Mouse (Mus musculus) G1E (cell line): ENCODE measurements at regions not wholly inside any gene's neighbourhood (a gene's known extent, or its start where the extent isn't known, plus 50 kb on each side); places are given as distances from the start of the nearest gene placed in this dataset.

ENCODE experiments used
- ATAC-seq: 2 replicates; pipeline ENCODE4 v1.8.0; 2016; ENCODE audit warnings: mild to moderate bottlenecking; ENCODE audit not compliant: insufficient number of reproducible peaks, poor library complexity, low FRiP score, severe bottlenecking; ENCODE audit errors: extremely low read depth
- DNase-seq: peaks from one replicate; pipeline ENCODE4 v3.0.0; 2012; ENCODE audit warnings: low spot score
- H3K27me3 ChIP-seq: 2 replicates; pipeline ENCODE4 v1.6.1; 2012; ENCODE audit warnings: mild to moderate bottlenecking, low read length, inconsistent platforms; ENCODE audit not compliant: insufficient read depth
- H3K36me3 ChIP-seq: replicated peaks from 2 replicates; pipeline ENCODE3; 2012; ENCODE audit warnings: mild to moderate bottlenecking, inconsistent platforms
- H3K4me1 ChIP-seq: 2 replicates; pipeline ENCODE4 v1.6.1; 2012; ENCODE audit warnings: low read depth, low read length, inconsistent platforms, mixed read lengths; ENCODE audit not compliant: insufficient read depth
- H3K4me3 ChIP-seq: 2 replicates; pipeline ENCODE4 v1.5.1; 2012; ENCODE audit warnings: low read depth, mild to moderate bottlenecking, inconsistent platforms, low read length, moderate library complexity, mixed read lengths
- H3K9me3 ChIP-seq: replicated peaks from 2 replicates; pipeline ENCODE4 v1.6.1; 2012; ENCODE audit warnings: inconsistent platforms
- CTCF ChIP-seq: IDR thresholded peaks from 2 replicates; pipeline ENCODE4 v1.5.1; 2012; ENCODE audit warnings: low read depth, low read length, inconsistent platforms, mixed read lengths
- GATA1 ChIP-seq: IDR thresholded peaks from 2 replicates; pipeline ENCODE4 v1.6.1; 2012; ENCODE audit warnings: borderline replicate concordance, low read length, inconsistent platforms, mixed read lengths
- GATA2 ChIP-seq: IDR thresholded peaks from 2 replicates; pipeline ENCODE4 v1.6.1; 2012; ENCODE audit warnings: low read depth, low read length, inconsistent platforms, borderline replicate concordance
- POLR2AphosphoS5 ChIP-seq: IDR thresholded peaks from 2 replicates; pipeline ENCODE4 v1.6.1; 2012; ENCODE audit warnings: low read depth, low read length, inconsistent platforms; ENCODE audit not compliant: insufficient replicate concordance
- TAL1 ChIP-seq: conservative IDR thresholded peaks from 2 replicates; pipeline ENCODE4 v1.6.1; 2012; ENCODE audit warnings: low read depth, low read length, inconsistent platforms, mixed read lengths

GRCm38 (mm10) chr4:94367174-94367573, 189.2 kb upstream of the Gm10306 start:
- no peak overlapping the region for H3K4me3 ChIP-seq
- no peaks in the 10 kb centered on the region for H3K9me3 ChIP-seq
- ATAC-seq (no peak), DNase-seq (no peak)
- TF ChIP-seq GATA1: no peak
- no peaks in the 10 kb centered on the region for H3K36me3 ChIP-seq
- no peaks in the 10 kb centered on the region for H3K27me3 ChIP-seq
- no peaks in the 10 kb centered on the region for H3K4me1 ChIP-seq

GRCm38 (mm10) chr4:94370981-94371380, 185.4 kb upstream of the Gm10306 start:
- H3K27me3 ChIP-seq: no peaks in the 10 kb centered on the region
- ATAC-seq (no peak), DNase-seq (no peak)
- no peaks in the 10 kb centered on the region for H3K4me1 ChIP-seq
- no peak overlapping the region for H3K4me3 ChIP-seq
- no peaks in the 10 kb centered on the region for H3K36me3 ChIP-seq
- TF ChIP-seq TAL1: no peak
- TF ChIP-seq GATA2: no peak
- no peak for TF ChIP-seq GATA1
- no peak for TF ChIP-seq POLR2AphosphoS5
- no peak for TF ChIP-seq CTCF
- H3K9me3 ChIP-seq: no peaks in the 10 kb centered on the region

- H3K4me1 ChIP-seq: no peaks in the 10 kb centered on the region
- TF ChIP-seq TAL1 (no peak), POLR2AphosphoS5 (no peak), CTCF (no peak)
- DNase-seq (no peak), ATAC-seq (no peak)
- no peaks in the 10 kb centered on the region for H3K36me3 ChIP-seq
- no peak overlapping the region for H3K4me3 ChIP-seq
- H3K27me3 ChIP-seq: no peaks in the 10 kb centered on the region
- no peaks in the 10 kb centered on the region for H3K9me3 ChIP-seq
Measured at GRCm38 (mm10) chr4:94376256-94376655, 180.1 kb upstream of the Gm10306 start.

GRCm38 (mm10) chr4:94385703-94386102, 170.6 kb upstream of the Gm10306 start:
- Histone ChIP-seq H3K9me3 (no peaks in the 10 kb centered on the region), H3K4me1 (no peaks in the 10 kb centered on the region), H3K36me3 (no peaks in the 10 kb centered on the region), H3K4me3 (no peak overlapping the region), H3K27me3 (no peaks in the 10 kb centered on the region)
- ATAC-seq (no peak), DNase-seq (no peak)
- TF ChIP-seq GATA1: no peak
- no peak for TF ChIP-seq GATA2
- TF ChIP-seq CTCF: no peak
- no peak for TF ChIP-seq POLR2AphosphoS5
- no peak for TF ChIP-seq TAL1

- DNase-seq (no peak), ATAC-seq (no peak)
- Histone ChIP-seq H3K4me3 (no peak overlapping the region), H3K36me3 (no peaks in the 10 kb centered on the region), H3K9me3 (no peaks in the 10 kb centered on the region), H3K4me1 (no peaks in the 10 kb centered on the region), H3K27me3 (peaks cover 6% of the 10 kb centered on the region; the same call in 1 of the 2 replicates)
- TF ChIP-seq GATA1: no peak
- TF ChIP-seq POLR2AphosphoS5: no peak
- no peak for TF ChIP-seq CTCF
- TF ChIP-seq GATA2: no peak
- no peak for TF ChIP-seq TAL1
Measured at GRCm38 (mm10) chr4:94388317-94388716, 168.0 kb upstream of the Gm10306 start.

GRCm38 (mm10) chr4:94394462-94394861, 161.9 kb upstream of the Gm10306 start:
- Histone ChIP-seq H3K9me3 (no peaks in the 10 kb centered on the region), H3K4me3 (no peak overlapping the region), H3K4me1 (no peaks in the 10 kb centered on the region), H3K36me3 (no peaks in the 10 kb centered on the region), H3K27me3 (peaks cover 6% of the 10 kb centered on the region; the same call in 1 of the 2 replicates)
- ATAC-seq (no peak), DNase-seq (no peak)
- TF ChIP-seq GATA1 (no peak), GATA2 (no peak), CTCF (no peak), TAL1 (no peak), POLR2AphosphoS5 (no peak)

- no peak for TF ChIP-seq CTCF
- no peak for TF ChIP-seq TAL1
- ATAC-seq: no peak
Measured at GRCm38 (mm10) chr4:94397284-94397683, 159.1 kb upstream of the Gm10306 start.

More at GRCm38 (mm10) chr4:94397284-94397683, 159.1 kb upstream of the Gm10306 start:
- DNase-seq: no peak
- no peaks in the 10 kb centered on the region for H3K36me3 ChIP-seq
- no peaks in the 10 kb centered on the region for H3K27me3 ChIP-seq
- no peaks in the 10 kb centered on the region for H3K4me1 ChIP-seq
- H3K9me3 ChIP-seq: no peaks in the 10 kb centered on the region
- no peak overlapping the region for H3K4me3 ChIP-seq
